21 mouse cellular contexts compared by ENCODE assay signal in the genomic region with DNA sequence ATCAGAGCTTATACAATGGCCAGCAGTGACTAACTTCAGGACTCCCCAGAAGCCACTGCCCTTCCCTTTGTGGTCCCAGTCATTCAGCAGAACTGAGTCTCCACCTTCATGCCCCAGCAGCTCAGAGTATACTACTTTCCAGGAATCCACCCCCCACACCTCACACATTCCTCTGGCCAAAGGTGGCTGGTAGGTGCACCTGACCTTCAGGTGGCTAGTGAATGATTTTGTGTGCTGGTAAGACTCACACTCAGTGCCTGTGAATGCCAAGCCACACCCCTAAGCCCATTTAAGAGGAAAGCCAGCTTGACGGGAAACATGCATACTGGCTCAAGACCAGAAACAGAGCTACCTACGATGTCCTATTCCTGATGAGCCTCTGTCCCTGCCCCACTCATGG.
"Had no signal": no experiment of that assay in that cellular context is flagged by ENCODE, and none has a peak within 500 bp of the region (broad histone marks: within the 10 kb centered on the region; RNA-seq: fewer than 3 reads in every experiment).

No protein-coding gene starts in this region.

- H3K4me3 ChIP-seq: intestine, embryonic 15.5 days; limb, embryonic 12.5 days; limb, embryonic 15.5 days; lung, embryonic 15.5 days; megakaryocyte, embryonic 14.5 days; midbrain, embryonic 10.5 days; midbrain, embryonic 13.5 days; myocyte; neural tube, embryonic 13.5 days; stomach, embryonic 15.5 days had no signal

- DNase-seq: left cerebral cortex, postnatal 4 days; lung, adult 18-20 months; lung, postnatal 10 days; lung, postnatal 36 days; retina, postnatal 1 day; right cerebral cortex, postnatal 25 days; spleen, adult 18-20 months; thymus, adult 2 months; thymus, postnatal 14 days had no signal

- H3K4me1 ChIP-seq: intestine, embryonic 15.5 days; limb, embryonic 12.5 days; limb, embryonic 15.5 days; lung, embryonic 15.5 days; midbrain, embryonic 10.5 days; midbrain, embryonic 13.5 days; neural tube, embryonic 13.5 days; stomach, embryonic 15.5 days had no signal

- H3K27ac ChIP-seq: intestine, embryonic 15.5 days; kidney, postnatal 0 days; limb, embryonic 12.5 days; limb, embryonic 15.5 days; liver, embryonic 14.5 days; lung, embryonic 15.5 days; midbrain, embryonic 10.5 days; midbrain, embryonic 13.5 days; neural tube, embryonic 13.5 days; stomach, embryonic 15.5 days had no signal

- H3K27me3 ChIP-seq: intestine, embryonic 15.5 days; limb, embryonic 12.5 days; limb, embryonic 15.5 days; lung, embryonic 15.5 days; midbrain, embryonic 13.5 days; neural tube, embryonic 13.5 days; stomach, embryonic 15.5 days had no signal
